Mouse (Mus musculus): ENCODE data around the gene Cxcl12. TPM values are rescaled to one million over a fixed set of nuclear protein-coding genes. Genes with fewer than 3 reads are reported as not detected.

Gene Cxcl12
- polyA plus RNA-seq, 1 experiment = 52.1 TPM

GRCm38 (mm10) chr6:117204112-117204511 lies 35.8 kb downstream of the Cxcl12 start:
- H3K27me3 ChIP-seq (ENCODE audit: control insufficient read depth, insufficient read depth, low read length) = no peaks in the 10 kb centered on the region
- no peaks in the 10 kb centered on the region for H3K36me3 ChIP-seq (ENCODE audit: control insufficient read depth, insufficient read depth, low read length)
- H3K27ac ChIP-seq (ENCODE audit: insufficient read depth, low read depth, low read length) = no peak overlapping the region
- no peaks in the 10 kb centered on the region for H3K4me1 ChIP-seq (ENCODE audit: control insufficient read depth, insufficient read depth, insufficient read length, low read length)
- no peak overlapping the region for H3K4me3 ChIP-seq (ENCODE audit: low read depth, low read length)
- TF ChIP-seq CTCF (IDR thresholded peaks at IDR 0.05; ENCODE audit: extremely low read depth, insufficient read length, insufficient replicate concordance, low read depth, low read length) (no peak), POLR2A (IDR thresholded peaks at IDR 0.05; ENCODE audit: low read depth, low read length) (no peak)
- WGBS = 74% methylated on average over 3 of the region's 3 CpGs

- WGBS = 84% methylated on average over 2 of the region's 2 CpGs
- no peaks in the 10 kb centered on the region for H3K27me3 ChIP-seq (ENCODE audit: control insufficient read depth, insufficient read depth, low read length)
- H3K4me3 ChIP-seq (ENCODE audit: low read depth, low read length) = no peak overlapping the region
- no peaks in the 10 kb centered on the region for H3K4me1 ChIP-seq (ENCODE audit: control insufficient read depth, insufficient read depth, insufficient read length, low read length)
- H3K27ac ChIP-seq (ENCODE audit: insufficient read depth, low read depth, low read length) = no peak overlapping the region
- TF ChIP-seq POLR2A (IDR thresholded peaks at IDR 0.05; ENCODE audit: low read depth, low read length) (no peak), CTCF (IDR thresholded peaks at IDR 0.05; ENCODE audit: extremely low read depth, insufficient read length, insufficient replicate concordance, low read depth, low read length) (no peak)
- H3K36me3 ChIP-seq (ENCODE audit: control insufficient read depth, insufficient read depth, low read length) = no peaks in the 10 kb centered on the region
These were observed 38.5 kb downstream of the Cxcl12 start for GRCm38 (mm10) chr6:117206834-117207233.

GRCm38 (mm10) chr6:117207289-117207688 lies 39.0 kb downstream of the Cxcl12 start:
- no peak overlapping the region for H3K4me3 ChIP-seq (ENCODE audit: low read depth, low read length)
- no peaks in the 10 kb centered on the region for H3K27me3 ChIP-seq (ENCODE audit: control insufficient read depth, insufficient read depth, low read length)
- H3K4me1 ChIP-seq (ENCODE audit: control insufficient read depth, insufficient read depth, insufficient read length, low read length) = no peaks in the 10 kb centered on the region
- TF ChIP-seq CTCF (IDR thresholded peaks at IDR 0.05; ENCODE audit: extremely low read depth, insufficient read length, insufficient replicate concordance, low read depth, low read length) = no peak
- TF ChIP-seq POLR2A (IDR thresholded peaks at IDR 0.05; ENCODE audit: low read depth, low read length) = no peak
- H3K27ac ChIP-seq (ENCODE audit: insufficient read depth, low read depth, low read length) = no peak overlapping the region
- no peaks in the 10 kb centered on the region for H3K36me3 ChIP-seq (ENCODE audit: control insufficient read depth, insufficient read depth, low read length)
- WGBS = 94% methylated on average over 1 of the region's 1 CpGs

- Histone ChIP-seq H3K27me3 (ENCODE audit: control insufficient read depth, insufficient read depth, low read length) (no peaks in the 10 kb centered on the region), H3K36me3 (ENCODE audit: control insufficient read depth, insufficient read depth, low read length) (no peaks in the 10 kb centered on the region), H3K27ac (ENCODE audit: insufficient read depth, low read depth, low read length) (no peak overlapping the region), H3K4me1 (ENCODE audit: control insufficient read depth, insufficient read depth, insufficient read length, low read length) (no peaks in the 10 kb centered on the region), H3K4me3 (ENCODE audit: low read depth, low read length) (no peak overlapping the region)
- TF ChIP-seq CTCF (IDR thresholded peaks at IDR 0.05; ENCODE audit: extremely low read depth, insufficient read length, insufficient replicate concordance, low read depth, low read length) (no peak), POLR2A (IDR thresholded peaks at IDR 0.05; ENCODE audit: low read depth, low read length) (no peak)
- WGBS = 15% methylated on average over 6 of the region's 6 CpGs
These were observed 41.8 kb downstream of the Cxcl12 start for GRCm38 (mm10) chr6:117210086-117210485.

- 57% methylated on average over 6 of the region's 6 CpGs for WGBS
- no peaks in the 10 kb centered on the region for H3K36me3 ChIP-seq (ENCODE audit: control insufficient read depth, insufficient read depth, low read length)
These were observed 42.2 kb downstream of the Cxcl12 start for GRCm38 (mm10) chr6:117210536-117210935.

GRCm38 (mm10) chr6:117214506-117214905 lies 46.2 kb downstream of the Cxcl12 start:
- Histone ChIP-seq H3K27ac (ENCODE audit: insufficient read depth, low read depth, low read length) (no peak overlapping the region), H3K4me3 (ENCODE audit: low read depth, low read length) (no peak overlapping the region), H3K4me1 (ENCODE audit: control insufficient read depth, insufficient read depth, insufficient read length, low read length) (no peaks in the 10 kb centered on the region), H3K27me3 (ENCODE audit: control insufficient read depth, insufficient read depth, low read length) (no peaks in the 10 kb centered on the region), H3K36me3 (ENCODE audit: control insufficient read depth, insufficient read depth, low read length) (no peaks in the 10 kb centered on the region)
- no peak for TF ChIP-seq POLR2A (IDR thresholded peaks at IDR 0.05; ENCODE audit: low read depth, low read length)
- TF ChIP-seq CTCF (IDR thresholded peaks at IDR 0.05; ENCODE audit: extremely low read depth, insufficient read length, insufficient replicate concordance, low read depth, low read length) = no peak
- WGBS = 70% methylated on average over 5 of the region's 5 CpGs

More at GRCm38 (mm10) chr6:117210536-117210935, 42.2 kb downstream of the Cxcl12 start:
- no peak for TF ChIP-seq CTCF (IDR thresholded peaks at IDR 0.05; ENCODE audit: extremely low read depth, insufficient read length, insufficient replicate concordance, low read depth, low read length)
- no peak for TF ChIP-seq POLR2A (IDR thresholded peaks at IDR 0.05; ENCODE audit: low read depth, low read length)
- Histone ChIP-seq H3K27me3 (ENCODE audit: control insufficient read depth, insufficient read depth, low read length) (no peaks in the 10 kb centered on the region), H3K4me3 (ENCODE audit: low read depth, low read length) (no peak overlapping the region), H3K4me1 (ENCODE audit: control insufficient read depth, insufficient read depth, insufficient read length, low read length) (no peaks in the 10 kb centered on the region), H3K27ac (ENCODE audit: insufficient read depth, low read depth, low read length) (no peak overlapping the region)

- no peaks in the 10 kb centered on the region for H3K27me3 ChIP-seq (ENCODE audit: control insufficient read depth, insufficient read depth, low read length)
- TF ChIP-seq CTCF (IDR thresholded peaks at IDR 0.05; ENCODE audit: extremely low read depth, insufficient read length, insufficient replicate concordance, low read depth, low read length) (no peak), POLR2A (IDR thresholded peaks at IDR 0.05; ENCODE audit: low read depth, low read length) (no peak)
- no peaks in the 10 kb centered on the region for H3K4me1 ChIP-seq (ENCODE audit: control insufficient read depth, insufficient read depth, insufficient read length, low read length)
- H3K36me3 ChIP-seq (ENCODE audit: control insufficient read depth, insufficient read depth, low read length) = no peaks in the 10 kb centered on the region
- H3K4me3 ChIP-seq (ENCODE audit: low read depth, low read length) = no peak overlapping the region
- 80% methylated on average over 9 of the region's 9 CpGs for WGBS
- H3K27ac ChIP-seq (ENCODE audit: insufficient read depth, low read depth, low read length) = no peak overlapping the region
These were observed 50.3 kb downstream of the Cxcl12 start for GRCm38 (mm10) chr6:117218442-117219299.

Data from small intestine, adult 2 months (tissue).